Mouse (Mus musculus) heart, embryonic 14.5 days (tissue): Measurements from ENCODE around the gene Olfr259. TPM values are rescaled to one million over a fixed set of nuclear protein-coding genes. Genes with fewer than 3 reads are reported as not detected.

ENCODE experiments used
- ATAC-seq: fragments of 200-750 bp; cut with Nextera tagmentation; 2 replicates; pipeline ENCODE4 v1.8.0; 2017; ENCODE audit warnings: low read depth, moderate TSS enrichment; ENCODE audit not compliant: insufficient number of reproducible peaks, insufficient read depth, low FRiP score
- H3K27ac ChIP-seq, 2 experiments: fragments of 200-500 bp in 1 of 2; fragments of 300-500 bp in 1 of 2; sonication (generic) in 1 of 2; replicated peaks in 1 of 2; 2 replicates each; pipeline ENCODE4 v1.5.1; 2012 to 2014; ENCODE audit warnings: low read depth in 2 of 2, low read length in 2 of 2, control low read depth in 1 of 2, mild to moderate bottlenecking in 1 of 2, mixed read lengths in 1 of 2; ENCODE audit not compliant: control insufficient read depth in 1 of 2, insufficient read depth in 1 of 2
- H3K27me3 ChIP-seq: fragments of 300-500 bp; sonication (generic); 2 replicates; pipeline ENCODE4 v1.6.1; 2014; ENCODE audit warnings: mild to moderate bottlenecking, low read length, control low read depth; ENCODE audit not compliant: control insufficient read depth, insufficient read depth
- H3K36me3 ChIP-seq: fragments of 300-500 bp; sonication (generic); 2 replicates; pipeline ENCODE4 v1.6.1; 2014; ENCODE audit warnings: mild to moderate bottlenecking, control low read depth, low read length, mixed read lengths; ENCODE audit not compliant: control insufficient read depth, insufficient read depth
- H3K4me1 ChIP-seq, 2 experiments: fragments of 200-500 bp in 1 of 2; fragments of 300-500 bp in 1 of 2; sonication (generic) in 1 of 2; 2 replicates each; pipeline ENCODE4 v1.6.1; 2012 to 2014; ENCODE audit warnings: low read length in 2 of 2, control low read depth in 1 of 2, mixed read lengths in 1 of 2; ENCODE audit not compliant: control insufficient read depth in 2 of 2, insufficient read depth in 2 of 2
- H3K4me2 ChIP-seq: fragments of 300-500 bp; sonication (generic); 2 replicates; pipeline ENCODE4 v1.6.1; 2014; ENCODE audit warnings: mild to moderate bottlenecking, low read length
- H3K4me3 ChIP-seq, 2 experiments: fragments of 200-500 bp in 1 of 2; fragments of 300-500 bp in 1 of 2; sonication (generic) in 1 of 2; 2 replicates each; pipeline ENCODE4 v1.5.1; 2012 to 2014; ENCODE audit warnings: low read length in 2 of 2, mild to moderate bottlenecking in 2 of 2, control low read depth in 1 of 2, low read depth in 1 of 2, moderate library complexity in 1 of 2; ENCODE audit not compliant: control insufficient read depth in 1 of 2, insufficient read depth in 1 of 2
- H3K9ac ChIP-seq: fragments of 300-500 bp; sonication (generic); 2 replicates; pipeline ENCODE4 v1.6.1; 2014; ENCODE audit warnings: mild to moderate bottlenecking, low read length
- H3K9me3 ChIP-seq: fragments of 300-500 bp; sonication (generic); 2 replicates; pipeline ENCODE4 v1.6.1; 2016; ENCODE audit warnings: low read length, control low read depth; ENCODE audit not compliant: control insufficient read depth
- WGBS: fragments of 180-500 bp; shearing (Covaris S2); extraction: QIAGEN DNeasy Blood & Tissue Kit; methylation state at CpG from one replicate; pipeline ENCODE4 v1.1.7; 2014; 5-methylcytosine and 5-hydroxymethylcytosine counted together
- polyA plus RNA-seq: library from polyadenylated mRNA; unstranded; fragments of >200 nt; fragmentation: Nextera tagmentation; extraction: Ambion mirVana; gene quantifications from 2 replicates; pipeline ENCODE4 v1.2.1, GENCODE M21; 2014

The Olfr259 gene
- not detected in 2 replicates for polyA plus RNA-seq

GRCm38 (mm10) chr2:87114467-87114866 is at the start of gene Olfr259:
Gene Olfr259 (minus strand): TSS chr2:87114567.
- H3K9ac ChIP-seq, result no peak within 1 kb of the TSS
- no peaks in the 10 kb centered on the region for H3K9me3 ChIP-seq
- no peaks in the 10 kb centered on the region for H3K36me3 ChIP-seq
- H3K4me1 ChIP-seq, result no peaks in the 10 kb centered on the region
- ATAC-seq, result no peak
- H3K27ac ChIP-seq, result no peak within 1 kb of the TSS
- H3K4me2 ChIP-seq, result no peak within 1 kb of the TSS
- no peaks in the 10 kb centered on the region for H3K27me3 ChIP-seq
- H3K4me3 ChIP-seq, result no peak within 1 kb of the TSS

DNA sequence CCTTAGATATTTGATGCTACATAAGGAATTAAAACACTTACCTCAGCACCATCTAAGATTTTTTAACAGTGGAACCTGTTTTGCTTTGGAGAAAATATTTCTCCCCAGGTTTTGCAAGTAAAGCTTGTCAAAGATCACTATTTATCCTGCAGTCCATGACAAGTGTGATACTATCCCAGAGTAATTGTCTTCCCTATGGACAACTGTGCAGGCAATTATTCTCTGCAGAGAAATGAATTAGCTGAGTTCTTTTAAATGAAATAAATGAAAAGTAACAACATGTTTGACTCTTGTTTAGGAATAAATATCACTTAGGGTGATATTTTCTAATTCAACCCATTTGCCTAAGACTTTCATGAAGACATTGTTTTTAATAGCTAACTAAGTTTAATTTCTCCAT is 38.2 kb upstream of the Olfr259 start, which contains the start of gene Olfr1111:
Gene Olfr1111, minus strand, starts transcription at position 101 of the 400 bp plus-strand sequence.
- H3K36me3 ChIP-seq, result no peaks in the 10 kb centered on the region

GRCm38 (mm10) chr2:87140200-87140599 is 25.8 kb upstream of the Olfr259 start, which contains the start of gene Olfr1110:
Gene Olfr1110 (minus strand): TSS chr2:87140300.
- Histone ChIP-seq H3K4me2 (no peak within 1 kb of the TSS), H3K9ac (no peak within 1 kb of the TSS), H3K27ac (no peak within 1 kb of the TSS), H3K9me3 (no peaks in the 10 kb centered on the region), H3K27me3 (no peaks in the 10 kb centered on the region), H3K36me3 (no peaks in the 10 kb centered on the region), H3K4me1 (no peaks in the 10 kb centered on the region), H3K4me3 (no peak within 1 kb of the TSS)
- 71% methylated on average over 1 of the region's 1 CpGs for WGBS
- ATAC-seq, result no peak

More for the DNA sequence above, 38.2 kb upstream of the Olfr259 start, which contains the start of gene Olfr1111:
- ATAC-seq, result no peak
- no peak within 1 kb of the TSS for H3K4me3 ChIP-seq
- no peak within 1 kb of the TSS for H3K4me2 ChIP-seq
- no peaks in the 10 kb centered on the region for H3K4me1 ChIP-seq
- H3K9me3 ChIP-seq, result no peaks in the 10 kb centered on the region
- H3K27ac ChIP-seq, result no peak within 1 kb of the TSS
- H3K27me3 ChIP-seq, result no peaks in the 10 kb centered on the region
- no peak within 1 kb of the TSS for H3K9ac ChIP-seq

DNA sequence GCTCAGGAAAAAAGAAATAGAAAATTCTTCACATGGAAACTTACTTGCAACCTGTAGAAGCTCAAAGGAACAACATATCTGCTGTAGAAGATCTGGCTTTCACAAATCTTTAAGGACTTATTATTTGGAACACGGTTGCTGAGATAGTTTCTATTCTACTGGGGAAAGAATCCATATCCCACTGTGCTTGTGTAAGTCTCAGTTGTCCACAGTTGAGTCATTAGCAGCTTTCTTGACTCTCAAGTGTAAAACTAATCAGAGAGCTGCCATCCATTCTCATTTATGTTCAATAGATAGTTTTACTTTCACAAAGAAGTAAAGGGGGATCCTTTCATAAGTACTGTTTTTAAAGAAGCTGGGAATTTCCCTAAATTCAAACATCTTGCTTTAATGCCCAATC is 18.5 kb downstream of the Olfr259 start, which contains the start of gene Olfr1109:
Gene Olfr1109, minus strand, starts transcription at position 101 of the 400 bp plus-strand sequence.
- H3K27me3 ChIP-seq, result no peaks in the 10 kb centered on the region
- 70% methylated on average over 1 of the region's 1 CpGs for WGBS
- no peaks in the 10 kb centered on the region for H3K36me3 ChIP-seq
- no peaks in the 10 kb centered on the region for H3K9me3 ChIP-seq
- no peak for ATAC-seq
- no peak within 1 kb of the TSS for H3K27ac ChIP-seq
- no peaks in the 10 kb centered on the region for H3K4me1 ChIP-seq
- no peak within 1 kb of the TSS for H3K4me2 ChIP-seq
- H3K4me3 ChIP-seq, result no peak within 1 kb of the TSS
- no peak within 1 kb of the TSS for H3K9ac ChIP-seq

DNA sequence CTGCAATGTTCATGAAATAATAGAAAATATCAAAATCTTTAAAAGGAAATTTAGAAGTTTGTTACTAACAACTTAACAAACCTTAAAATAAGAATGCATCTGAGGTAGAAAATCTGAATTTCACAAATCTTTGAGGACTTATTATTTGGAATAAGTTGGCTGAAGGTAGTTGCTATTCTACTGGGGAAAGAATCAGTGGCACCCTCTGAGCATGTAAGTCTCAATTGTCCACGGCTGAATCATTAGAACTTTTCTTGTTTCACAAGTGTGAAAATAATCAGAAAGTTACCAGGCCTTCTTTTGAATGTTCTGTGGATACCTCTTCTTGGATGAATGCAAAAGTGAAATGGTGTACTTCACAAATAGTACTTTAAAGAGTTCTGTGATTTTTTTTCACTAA is 38.6 kb downstream of the Olfr259 start, which contains the start of gene Olfr1107:
Gene Olfr1107, minus strand, starts transcription at position 101 of the 400 bp plus-strand sequence.
- Histone ChIP-seq H3K27me3 (no peaks in the 10 kb centered on the region), H3K9me3 (no peaks in the 10 kb centered on the region), H3K36me3 (no peaks in the 10 kb centered on the region), H3K27ac (no peak within 1 kb of the TSS), H3K4me1 (no peaks in the 10 kb centered on the region), H3K4me3 (no peak within 1 kb of the TSS), H3K4me2 (no peak within 1 kb of the TSS), H3K9ac (no peak within 1 kb of the TSS)
- 74% methylated on average over 1 of the region's 1 CpGs for WGBS
- no peak for ATAC-seq

Other genes starting within 250 kb of the Olfr259 start
- not detected in 2 replicates for gene Gm13723, start 239.8 kb downstream of the Olfr259 start, polyA plus RNA-seq
- not detected in 2 replicates for gene Olfr1097, start 222.4 kb downstream of the Olfr259 start, polyA plus RNA-seq
- not detected in 2 replicates for gene Olfr1098, start 190.0 kb downstream of the Olfr259 start, polyA plus RNA-seq
- not detected in 2 replicates for gene Olfr1099, start 153.9 kb downstream of the Olfr259 start, polyA plus RNA-seq
- gene Olfr1100, start 134.6 kb downstream of the Olfr259 start, polyA plus RNA-seq, result not detected in 2 replicates
- not detected in 2 replicates for gene Olfr1101, start 123.3 kb downstream of the Olfr259 start, polyA plus RNA-seq
- not detected in 2 replicates for gene Olfr1102, start 116.2 kb downstream of the Olfr259 start, polyA plus RNA-seq
- not detected in 2 replicates for gene Olfr1104, start 87.5 kb downstream of the Olfr259 start, polyA plus RNA-seq
- gene Olfr1105, start 78.0 kb downstream of the Olfr259 start, polyA plus RNA-seq, result not detected in 2 replicates
- not detected in 2 replicates for gene Olfr1106, start 62.3 kb downstream of the Olfr259 start, polyA plus RNA-seq
- gene Olfr1107, start 38.8 kb downstream of the Olfr259 start, polyA plus RNA-seq, result not detected in 2 replicates
- not detected in 2 replicates for gene Olfr1109, start 18.6 kb downstream of the Olfr259 start, polyA plus RNA-seq
- gene Olfr1110, start 25.7 kb upstream of the Olfr259 start, polyA plus RNA-seq, result not detected in 2 replicates
- gene Olfr1111, start 38.1 kb upstream of the Olfr259 start, polyA plus RNA-seq, result not detected in 2 replicates
- gene Olfr1112, start 73.2 kb upstream of the Olfr259 start, polyA plus RNA-seq, result not detected in 2 replicates
- gene Olfr1113, start 94.4 kb upstream of the Olfr259 start, polyA plus RNA-seq, result not detected in 2 replicates
- gene Olfr1115, start 133.4 kb upstream of the Olfr259 start, polyA plus RNA-seq, result not detected in 2 replicates
- not detected in 2 replicates for gene Olfr1116, start 153.0 kb upstream of the Olfr259 start, polyA plus RNA-seq
- gene Olfr1118, start 193.0 kb upstream of the Olfr259 start, polyA plus RNA-seq, result not detected in 2 replicates
- not detected in 2 replicates for gene Olfr1120, start 240.2 kb upstream of the Olfr259 start, polyA plus RNA-seq